Mouse (Mus musculus): ENCODE data around the gene BC051665. TPM values are rescaled to one million over a fixed set of nuclear protein-coding genes. Genes with fewer than 3 reads are reported as not detected.
A peak's percentile ranks its signal among the peaks of the same experiment; 100 is the strongest.

BC051665 gene
- total RNA-seq, 2 experiments from 2014 or later = not detected

DNA sequence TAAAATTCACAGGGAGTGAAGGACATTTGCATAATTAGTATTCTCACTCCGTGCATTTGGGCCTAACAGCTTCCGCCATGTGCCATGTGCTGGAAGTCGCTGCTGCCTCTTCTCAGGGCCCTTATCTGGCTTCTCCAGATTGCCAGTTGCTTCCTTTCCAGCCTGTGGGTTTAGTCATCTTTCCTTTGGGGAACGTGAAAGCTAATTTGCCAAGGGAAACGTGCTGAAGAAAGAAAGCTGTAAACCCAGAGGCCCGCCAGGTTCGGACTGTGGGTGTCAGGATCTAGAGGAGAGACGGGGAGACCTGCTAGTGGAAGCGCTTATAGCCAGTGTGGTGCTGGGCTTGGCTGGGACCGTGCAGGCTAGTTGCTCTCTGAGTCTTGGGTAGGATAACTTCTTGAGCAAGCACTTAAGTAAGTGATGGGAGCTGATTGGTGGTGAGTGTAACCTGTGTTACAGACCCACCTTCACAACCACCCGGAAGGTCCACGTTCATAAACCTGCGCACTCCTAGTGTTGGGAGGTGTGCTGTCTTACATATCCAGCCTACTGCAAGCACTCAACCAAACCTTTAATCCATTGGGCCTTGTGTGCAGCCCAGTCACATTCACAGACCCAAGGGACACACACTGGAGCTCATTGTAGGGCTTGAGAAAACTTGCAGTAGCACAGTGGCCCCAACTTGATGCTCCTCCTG is 42.6 kb downstream of the BC051665 start:
- DNase-seq (ENCODE audit: low spot score in 2 of 2) = no peak

DNA sequence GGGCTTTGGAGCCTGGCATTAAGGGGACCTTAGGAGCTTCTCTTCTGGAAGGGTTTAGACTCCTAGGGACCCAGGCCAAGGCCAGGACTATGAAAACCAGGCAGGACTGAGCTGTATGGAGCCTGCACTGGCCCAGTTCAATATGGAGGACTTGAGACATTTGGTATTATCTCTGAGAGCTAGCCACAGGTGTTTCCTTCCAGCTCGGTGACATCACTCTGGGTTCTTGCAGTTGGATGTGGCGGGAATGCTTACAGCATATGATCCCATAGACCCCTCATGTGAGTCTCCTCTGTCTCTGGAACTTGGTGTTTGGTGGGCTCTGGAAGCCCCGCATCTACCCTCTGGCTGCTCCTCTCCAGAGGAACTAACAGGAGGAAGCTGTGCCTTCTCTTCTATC is 43.6 kb downstream of the BC051665 start:
- no peak for DNase-seq (ENCODE audit: low spot score in 2 of 2)

GRCm38 (mm10) chr13:60740248-60740647 is 45.9 kb downstream of the BC051665 start:
- DNase-seq (ENCODE audit: low spot score in 2 of 2) = no peak

DNA sequence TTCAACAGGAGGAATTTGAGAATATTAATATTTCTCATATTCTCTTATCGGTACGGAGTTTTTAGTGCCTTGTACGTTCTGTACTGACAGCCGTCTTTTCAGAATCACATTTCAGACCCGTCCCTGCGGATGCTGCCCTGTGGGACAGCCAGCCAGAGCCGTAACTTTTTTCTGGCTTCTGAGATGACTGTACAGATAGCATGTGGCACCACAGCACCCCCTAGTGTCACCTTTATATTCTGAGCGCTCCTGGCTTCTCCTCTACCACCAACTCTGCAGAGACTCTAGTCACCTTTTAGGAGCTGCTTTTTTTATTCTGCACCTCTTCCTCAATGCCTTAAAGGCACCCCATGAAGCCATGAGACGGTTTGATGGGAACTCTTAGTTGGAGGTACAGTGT is 47.7 kb downstream of the BC051665 start:
- DNase-seq (ENCODE audit: low spot score in 2 of 2) = peak; percentile 71 to 78

GRCm38 (mm10) chr13:60737632-60738324 is 48.4 kb downstream of the BC051665 start:
- peak; percentile 37 to 54 for DNase-seq (ENCODE audit: low spot score in 2 of 2)

DNA sequence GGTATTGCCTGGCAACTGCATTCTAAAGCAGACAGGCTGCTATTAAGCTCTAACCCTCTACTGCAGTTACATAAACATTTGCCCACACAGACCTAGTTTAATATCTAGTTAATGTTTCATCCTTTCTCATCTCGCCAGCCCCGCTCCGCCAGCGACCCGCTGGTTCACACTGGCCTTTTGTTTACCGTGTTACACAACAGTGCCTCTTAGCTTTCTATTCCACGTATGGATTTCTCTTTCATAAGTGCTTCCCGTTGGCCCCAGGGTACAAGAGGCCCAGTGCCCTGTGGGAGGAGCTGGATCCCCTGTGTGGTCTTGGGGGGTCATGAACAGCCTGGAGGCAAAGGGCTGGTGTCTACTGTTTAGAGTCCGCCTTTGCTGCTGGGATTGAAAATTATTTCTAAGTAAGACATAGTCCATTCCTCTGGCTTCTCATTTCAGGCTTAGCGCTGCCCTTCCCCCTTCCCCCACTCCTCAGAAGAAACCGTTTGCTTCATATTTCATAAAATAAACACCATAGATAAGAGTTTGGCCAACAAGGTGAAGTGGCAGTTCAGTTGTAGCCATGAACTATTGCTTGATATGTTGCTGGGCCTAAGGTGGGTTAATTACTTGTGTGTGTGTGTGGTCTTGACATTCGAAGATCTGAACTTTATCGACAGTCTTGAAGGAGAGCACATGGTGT is 49.6 kb downstream of the BC051665 start:
- no peak for DNase-seq (ENCODE audit: low spot score in 2 of 2)

- no peak for DNase-seq (ENCODE audit: low spot score in 2 of 2)
These were observed 50.9 kb downstream of the BC051665 start for GRCm38 (mm10) chr13:60735306-60735705.

Other genes starting within 250 kb of the BC051665 start
- 10 to 100 TPM; 87.4 to 91.0 TPM for gene Dapk1, start 184.4 kb downstream of the BC051665 start, total RNA-seq (2021)
- gene Ctsll3, start 16.5 kb upstream of the BC051665 start, total RNA-seq (2021) = not detected
- under 1 TPM in 1 of 2 experiments, not detected in 1; 0.45 TPM for gene 4930486L24Rik, start 78.1 kb upstream of the BC051665 start, total RNA-seq (2021)
- gene Gm49392, start 110.5 kb upstream of the BC051665 start, total RNA-seq (2021) = not detected
- 1 to 10 TPM; 2.1 to 2.3 TPM for gene Ctla2b, start 111.1 kb upstream of the BC051665 start, total RNA-seq (2021)
- not detected for gene Tpbpb, start 118.5 kb upstream of the BC051665 start, total RNA-seq (2021)
- gene Gm49393, start 149.2 kb upstream of the BC051665 start, total RNA-seq (2021) = not detected
- gene Gm49391, start 150.2 kb upstream of the BC051665 start, total RNA-seq (2021) = 1 to 10 TPM in 1 of 2 experiments, under 1 TPM in 1; 0.91 to 1.1 TPM
- 10 to 100 TPM; 25.7 to 35.2 TPM for gene Ctla2a, start 150.3 kb upstream of the BC051665 start, total RNA-seq (2021)
- gene Tpbpa, start 155.6 kb upstream of the BC051665 start, total RNA-seq (2021) = not detected
- gene Ctsj, start 219.6 kb upstream of the BC051665 start, total RNA-seq (2021) = not detected